Mouse (Mus musculus): ENCODE measurements around the gene Crtam.

The Crtam gene

DNA sequence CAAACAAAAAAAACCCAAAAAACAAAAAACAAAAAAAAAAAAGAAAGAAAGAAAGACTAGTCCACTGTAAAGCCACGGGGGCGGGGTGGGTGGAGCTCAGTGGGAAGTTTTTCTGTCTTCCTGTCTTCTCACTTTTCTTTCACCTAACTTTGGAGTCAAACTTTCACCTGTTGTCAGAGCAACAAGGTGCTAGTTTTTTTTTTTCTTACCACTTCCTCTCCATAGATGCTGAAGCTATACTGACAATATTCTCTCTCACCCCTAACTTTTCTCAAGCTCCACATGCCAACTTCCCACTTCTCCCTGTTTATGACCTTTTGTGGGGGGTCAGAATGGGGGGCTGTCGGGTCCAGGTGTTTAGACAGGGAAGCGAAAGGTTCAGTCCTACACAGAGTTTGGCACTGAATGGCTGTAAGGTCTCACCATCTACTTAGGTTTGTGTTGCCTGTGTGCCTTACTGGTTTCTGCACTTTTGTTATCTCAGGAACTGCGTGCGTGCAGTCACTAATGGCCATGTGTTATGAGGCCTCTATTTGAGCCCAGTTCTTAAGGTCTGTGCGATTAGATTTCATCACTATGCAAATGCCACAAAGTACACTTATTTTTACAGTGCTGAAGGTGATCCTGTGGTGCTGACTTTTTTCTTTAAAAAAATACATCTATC is 7.2 kb downstream of the Crtam start:
- DNase-seq, result no peak

- DNase-seq, result no peak
These were observed 10.4 kb downstream of the Crtam start for GRCm38 (mm10) chr9:40994075-40994474.

GRCm38 (mm10) chr9:40991511-40991910 is 12.9 kb downstream of the Crtam start:
- DNase-seq, result no peak

DNA sequence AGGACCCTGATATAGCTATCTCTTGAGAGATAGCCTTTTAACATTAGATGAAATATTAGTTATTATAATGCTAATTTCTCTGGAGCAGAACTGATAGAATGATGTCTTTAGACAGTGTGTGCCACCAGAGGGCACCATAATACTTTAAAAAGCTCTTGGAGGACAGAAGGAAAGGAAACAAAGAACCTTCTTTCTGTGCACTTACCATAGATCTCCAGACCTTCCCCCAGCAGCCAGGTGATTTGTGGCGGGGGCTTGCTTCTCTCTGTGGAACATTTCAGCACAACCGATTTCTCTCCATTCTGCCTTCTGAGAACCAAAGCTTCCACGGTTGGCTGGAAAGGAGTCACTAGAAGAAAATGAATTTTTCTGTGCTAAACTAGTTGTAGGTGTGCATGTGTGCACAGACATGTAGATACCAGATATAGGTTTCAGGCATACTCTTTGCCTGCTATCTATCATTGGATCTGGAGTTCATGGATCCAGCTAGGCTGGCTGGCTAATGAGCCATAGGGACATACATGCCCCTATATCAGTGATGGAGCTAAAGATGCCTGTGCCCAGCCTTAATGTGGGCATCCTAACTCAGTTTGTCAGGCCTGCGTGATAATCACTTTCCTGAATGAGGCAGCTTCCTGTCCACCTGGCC is 14.4 kb downstream of the Crtam start:
- peak; percentile 59 for DNase-seq

DNA sequence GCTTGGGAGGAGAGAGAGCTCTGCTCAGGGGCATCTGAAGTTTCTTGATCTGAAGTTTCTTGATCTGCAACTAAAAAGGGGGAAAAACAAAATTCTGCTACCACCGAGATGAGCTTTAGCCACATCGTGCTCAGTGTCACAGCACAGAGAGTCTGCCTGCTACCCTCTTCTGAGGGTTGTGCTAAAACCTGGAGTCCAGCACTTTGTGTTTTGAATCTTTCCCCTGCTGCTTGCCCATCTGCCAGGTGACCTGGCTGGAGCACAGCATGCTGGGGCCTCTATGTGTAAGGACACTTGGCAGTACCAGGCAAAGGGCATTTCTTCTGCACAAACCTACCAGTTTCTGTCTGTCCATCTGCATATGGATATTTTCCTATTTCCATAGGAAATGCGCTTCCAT is 20.1 kb downstream of the Crtam start:
- DNase-seq, result no peak

GRCm38 (mm10) chr9:40983758-40984157 is 20.7 kb downstream of the Crtam start:
- no peak for DNase-seq

DNA sequence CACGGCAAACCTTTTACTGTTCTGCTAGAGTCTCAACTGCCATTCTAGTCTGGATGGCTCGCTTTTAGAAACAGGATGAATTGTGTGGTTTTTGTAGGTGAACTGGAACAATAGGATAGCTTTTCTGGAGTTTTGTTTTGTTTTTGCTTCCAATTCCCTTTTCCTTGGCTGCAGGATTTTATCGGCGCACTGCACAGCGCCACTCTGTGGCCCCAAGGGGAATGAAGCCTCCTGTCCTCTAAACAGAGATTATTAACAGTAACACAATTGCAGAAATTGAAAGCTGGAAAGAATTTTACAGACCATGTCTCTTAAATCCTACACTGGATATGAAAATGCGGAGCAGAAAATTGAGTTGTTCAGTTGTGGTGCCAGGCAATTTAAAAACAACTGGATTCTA is 21.9 kb downstream of the Crtam start:
- DNase-seq, result no peak

DNA sequence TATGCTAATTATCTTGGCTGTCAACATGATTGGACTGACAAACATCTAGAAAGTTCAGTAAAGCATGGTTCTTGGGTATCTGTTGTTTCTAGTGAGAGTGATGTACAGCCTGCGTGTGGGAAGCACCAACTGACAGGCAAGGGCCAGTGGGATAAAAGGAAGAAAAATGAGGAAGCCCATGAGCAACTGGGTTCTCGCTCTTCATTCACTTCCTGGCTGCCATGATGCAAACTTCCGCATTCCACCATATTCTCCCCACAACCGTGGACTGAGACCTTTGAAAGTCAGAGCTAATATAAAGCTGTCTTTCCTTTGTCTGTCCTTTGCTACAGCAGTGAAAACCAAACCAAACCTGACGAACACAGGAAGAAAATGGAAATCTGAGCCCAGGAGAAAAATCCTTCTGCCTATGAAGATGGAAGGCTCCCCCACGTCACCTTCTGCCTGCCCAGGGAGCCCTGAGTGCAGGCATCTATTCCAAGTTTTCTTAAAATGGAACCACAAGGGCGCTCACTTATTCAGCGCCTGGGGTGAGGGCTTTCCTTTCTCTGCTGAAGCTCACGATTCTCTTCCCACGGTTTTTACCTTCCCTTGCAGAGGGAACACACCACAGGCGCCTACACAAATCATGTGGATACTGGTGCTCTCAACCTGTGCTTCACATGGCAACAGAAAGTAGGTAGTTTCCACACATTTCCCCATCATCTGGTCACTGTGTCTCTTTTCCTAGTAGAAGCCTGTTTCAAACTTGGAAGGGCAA is 30.2 kb downstream of the Crtam start:
- no peak for DNase-seq

- DNase-seq, result no peak
These were observed 40.1 kb downstream of the Crtam start for GRCm38 (mm10) chr9:40964418-40964714.

DNA sequence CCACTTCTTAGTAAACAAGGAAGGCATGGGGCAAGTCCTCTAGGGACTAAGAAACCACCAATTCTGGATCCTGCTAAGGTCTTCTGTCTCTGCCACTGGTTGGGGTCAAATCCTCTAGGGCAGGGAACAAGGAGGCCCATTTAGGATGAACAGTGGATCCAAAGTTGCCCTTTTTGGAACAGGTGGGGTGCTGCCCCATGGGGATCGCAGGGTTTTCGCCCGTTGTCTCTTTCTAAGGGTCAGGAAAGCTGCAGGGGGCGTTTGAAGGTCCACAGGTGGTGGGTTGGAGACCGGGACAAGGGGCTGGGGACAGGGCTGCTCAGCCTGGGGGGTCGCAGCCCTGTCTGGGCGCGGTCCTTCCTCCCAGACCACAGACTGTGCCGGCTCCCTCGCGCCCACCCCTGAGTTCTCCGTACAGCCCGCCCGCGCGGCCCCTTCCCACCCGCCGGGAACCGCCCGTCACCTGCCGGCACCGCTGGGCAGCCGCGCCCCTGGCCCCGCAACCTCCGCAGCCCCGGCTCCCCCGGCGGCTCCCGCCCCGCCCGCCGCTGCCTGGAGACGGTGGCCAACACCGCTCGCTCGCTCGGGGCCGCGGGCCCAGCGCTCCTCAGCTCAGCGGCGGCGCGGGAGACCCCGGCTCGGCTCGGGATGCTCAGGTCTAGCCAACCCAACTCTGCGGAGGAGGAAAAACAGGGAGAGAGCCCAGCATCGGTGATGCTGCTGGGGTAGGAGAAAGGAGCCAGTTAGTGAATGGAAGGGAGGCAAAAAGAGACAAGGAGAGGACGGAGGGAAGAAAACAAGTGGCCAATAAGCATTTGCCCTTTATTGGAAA is 40.6 kb downstream of the Crtam start, which contains the start of gene Jhy:
TSS of gene Jhy (minus strand) at position 533 of the 832 bp plus-strand sequence.
- DNase-seq, result no peak

GRCm38 (mm10) chr9:40961401-40961800 is 43.0 kb downstream of the Crtam start:
- no peak for DNase-seq

DNA sequence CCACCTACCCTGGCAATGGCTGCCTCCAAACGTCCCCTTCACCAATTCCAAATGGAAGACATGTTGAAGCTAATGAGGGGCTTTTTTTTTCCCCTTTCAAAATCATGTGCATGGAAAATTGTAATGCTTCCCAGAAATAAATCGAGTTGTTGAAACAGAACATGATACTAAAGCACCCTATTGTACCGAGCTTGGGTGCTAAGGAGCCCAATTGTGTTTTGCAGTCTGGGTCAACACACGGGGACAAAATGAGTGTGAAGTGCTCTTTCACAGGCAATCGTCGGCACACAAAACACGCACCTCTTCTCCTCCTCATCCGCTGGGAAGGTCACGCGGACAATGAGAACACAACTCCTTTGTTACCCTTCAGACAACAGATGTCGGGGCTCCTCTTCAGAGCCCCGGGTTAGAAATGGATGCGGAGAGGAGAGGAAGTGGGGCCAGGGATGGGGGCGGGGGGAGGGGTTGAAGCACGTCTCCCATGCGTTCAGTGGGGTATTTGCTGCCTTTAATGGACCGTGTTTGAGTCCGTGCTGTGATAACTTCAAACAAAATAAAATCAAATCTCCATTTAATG is 55.3 kb downstream of the Crtam start:
- DNase-seq, result no peak

DNA sequence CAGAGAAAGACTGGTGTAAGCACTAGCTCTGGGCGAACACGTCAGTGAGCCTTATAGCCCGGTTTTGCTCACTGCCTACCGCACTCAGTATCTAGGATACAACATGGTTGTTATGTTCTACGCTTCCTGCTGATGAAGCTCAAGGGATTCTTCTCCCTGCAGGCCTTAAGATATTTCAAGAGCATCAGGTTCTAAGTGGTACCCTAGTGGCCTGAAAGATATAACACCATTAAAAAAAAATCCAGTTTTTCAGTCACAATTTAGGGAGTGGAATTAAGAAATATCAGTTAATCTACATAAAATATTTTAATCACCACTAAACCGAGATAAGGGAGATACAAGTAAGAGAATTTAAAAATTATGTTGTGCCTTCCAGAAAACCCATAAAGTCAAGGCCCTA is 56.0 kb downstream of the Crtam start:
- no peak for DNase-seq

GRCm38 (mm10) chr9:40947131-40947530 is 57.3 kb downstream of the Crtam start:
- DNase-seq, result peak; percentile 36

GRCm38 (mm10) chr9:40937425-40937824 is 67.0 kb downstream of the Crtam start:
- peak; percentile 4 for DNase-seq

- DNase-seq, result no peak
These were observed 71.1 kb downstream of the Crtam start for GRCm38 (mm10) chr9:40933323-40933722.

GRCm38 (mm10) chr9:40927351-40927980 is 77.0 kb downstream of the Crtam start:
- DNase-seq, result no peak
